Mouse (Mus musculus) olfactory bulb, adult 2 months (tissue): ENCODE data around the gene Zic2. TPM values are rescaled to one million over a fixed set of nuclear protein-coding genes. Genes with fewer than 3 reads are reported as not detected.
A peak's percentile ranks its signal among the peaks of the same experiment; 100 is the strongest.

Source experiments
- H3K27ac ChIP-seq: fragments of 200-500 bp; 2 replicates; pipeline ENCODE4 v1.5.1; 2012; ENCODE audit warnings: low read depth, low read length; ENCODE audit not compliant: insufficient read depth
- H3K4me1 ChIP-seq: fragments of 200-500 bp; 2 replicates; pipeline ENCODE4 v1.6.1; 2012; ENCODE audit warnings: low read length; ENCODE audit not compliant: control insufficient read depth, insufficient read depth
- H3K4me3 ChIP-seq: fragments of 200-500 bp; 2 replicates; pipeline ENCODE4 v1.5.1; 2012; ENCODE audit warnings: mild to moderate bottlenecking, low read depth, low read length, moderate library complexity; ENCODE audit not compliant: insufficient read depth
- CTCF ChIP-seq: fragments of 200-500 bp; IDR thresholded peaks from 2 replicates; pipeline ENCODE4 v1.5.1; 2012; ENCODE audit warnings: low read depth, mild to moderate bottlenecking, low read length, moderate library complexity; ENCODE audit not compliant: insufficient read depth
- POLR2A ChIP-seq: fragments of 200-500 bp; IDR thresholded peaks from 2 replicates; pipeline ENCODE4 v1.6.1; 2012; ENCODE audit warnings: mild to moderate bottlenecking, low read depth, low read length, moderate library complexity; ENCODE audit not compliant: insufficient read depth
- WGBS: fragments of 180-500 bp; shearing (Covaris S2); methylation state at CpG from one replicate; pipeline ENCODE4 v1.1.7; 2018; 5-methylcytosine and 5-hydroxymethylcytosine counted together
- polyA plus RNA-seq: library from polyadenylated mRNA; stranded (reverse); fragments of >200 nt; gene quantifications from 2 replicates; pipeline ENCODE4 v1.2.4, GENCODE M21; 2012; ENCODE audit warnings: low replicate concordance; ENCODE audit not compliant: missing spikeins, insufficient read depth, insufficient read length

The Zic2 gene
- polyA plus RNA-seq, 1 experiment, result not detected

- H3K4me1 ChIP-seq, result peaks cover 14% of the 10 kb centered on the region
- no peak overlapping the region for H3K4me3 ChIP-seq
- no peak overlapping the region for H3K27ac ChIP-seq
- WGBS, result 92% methylated on average over 1 of the region's 1 CpGs
- TF ChIP-seq POLR2A, result no peak
Measured at GRCm38 (mm10) chr14:122459776-122460175, 15.5 kb upstream of the Zic2 start.

- 76% methylated on average over 5 of the region's 5 CpGs for WGBS
- TF ChIP-seq CTCF (no peak), POLR2A (no peak)
- peaks cover 16% of the 10 kb centered on the region for H3K4me1 ChIP-seq
- no peak overlapping the region for H3K4me3 ChIP-seq
- no peak overlapping the region for H3K27ac ChIP-seq
Measured at GRCm38 (mm10) chr14:122460226-122460625, 15.0 kb upstream of the Zic2 start.

GRCm38 (mm10) chr14:122461500-122461899, 13.7 kb upstream of the Zic2 start:
- Histone ChIP-seq H3K4me3 (no peak overlapping the region), H3K27ac (no peak overlapping the region), H3K4me1 (peaks cover 16% of the 10 kb centered on the region)
- WGBS, result 85% methylated on average over 3 of the region's 3 CpGs
- TF ChIP-seq POLR2A (no peak), CTCF (no peak)

- peak overlapping the region; percentile 13 for H3K4me3 ChIP-seq
- TF ChIP-seq CTCF (no peak), POLR2A (no peak)
- 61% methylated on average over 9 of the region's 9 CpGs for WGBS
- peaks cover 16% of the 10 kb centered on the region for H3K4me1 ChIP-seq
- H3K27ac ChIP-seq, result no peak overlapping the region
Measured at GRCm38 (mm10) chr14:122461966-122462365, 13.3 kb upstream of the Zic2 start.

- 58% methylated on average over 17 of the region's 17 CpGs for WGBS
- Histone ChIP-seq H3K4me3 (peak overlapping the region; percentile 57), H3K4me1 (peaks cover 16% of the 10 kb centered on the region), H3K27ac (peak overlapping the region; percentile 54)
- TF ChIP-seq CTCF (no peak), POLR2A (no peak)
Measured at GRCm38 (mm10) chr14:122462689-122463079, 12.6 kb upstream of the Zic2 start.

- 13% methylated on average over 40 of the region's 40 CpGs for WGBS
- H3K4me3 ChIP-seq, result peak overlapping the region; percentile 57
- H3K27ac ChIP-seq, result peak overlapping the region; percentile 54
- H3K4me1 ChIP-seq, result peaks cover 16% of the 10 kb centered on the region
- no peak for TF ChIP-seq CTCF
- no peak for TF ChIP-seq POLR2A
Measured at GRCm38 (mm10) chr14:122463080-122463691, 12.0 kb upstream of the Zic2 start.

GRCm38 (mm10) chr14:122463734-122464341, 11.4 kb upstream of the Zic2 start:
- 3% methylated on average over 58 of the region's 58 CpGs for WGBS
- peaks cover 16% of the 10 kb centered on the region for H3K4me1 ChIP-seq
- 0 out of 2 replicates have a peak overlapping the region, but pooled peaks have one; percentile 51 for H3K27ac ChIP-seq

GRCm38 (mm10) chr14:122464351-122464762, 10.9 kb upstream of the Zic2 start:
- H3K4me1 ChIP-seq, result peaks cover 16% of the 10 kb centered on the region
- WGBS, result under 1% methylated on average over 62 of the region's 62 CpGs
- no peak overlapping the region for H3K27ac ChIP-seq
- TF ChIP-seq CTCF, result no peak
- no peak; the same call in 1 of the 2 replicates for TF ChIP-seq POLR2A
- H3K4me3 ChIP-seq, result peak overlapping the region; percentile 57

More at GRCm38 (mm10) chr14:122463734-122464341, 11.4 kb upstream of the Zic2 start:
- peak overlapping the region; percentile 57 for H3K4me3 ChIP-seq

GRCm38 (mm10) chr14:122464763-122465741, 10.2 kb upstream of the Zic2 start, which contains the start of gene Zic5:
Gene Zic5 (minus strand): TSS chr14:122465677.
- under 1% methylated on average over 51 of the region's 62 CpGs for WGBS
- no peak for TF ChIP-seq CTCF
- no peak for TF ChIP-seq POLR2A
- no peak within 1 kb of the TSS for H3K27ac ChIP-seq
- H3K4me3 ChIP-seq, result peak within 1 kb of the TSS; percentile 57
- peaks cover 16% of the 10 kb centered on the region for H3K4me1 ChIP-seq
